Mouse (Mus musculus) C2C12 (cell line): Measurements from ENCODE around the gene Med11.

Experiments
- CEBPB ChIP-seq: IDR thresholded peaks from one replicate; pipeline ENCODE4 v1.6.1; 2011; ENCODE audit warnings: low read depth, mild to moderate bottlenecking, control low read depth, moderate library complexity
- CTCF ChIP-seq: IDR thresholded peaks from one replicate; pipeline ENCODE4 v1.5.1; 2011; ENCODE audit not compliant: control insufficient read depth, insufficient read depth, insufficient read length
- FOSL1 ChIP-seq: IDR thresholded peaks from one replicate; pipeline ENCODE4 v1.8.0; 2011; ENCODE audit warnings: mild to moderate bottlenecking, low read length; ENCODE audit not compliant: poor library complexity, insufficient read depth, severe bottlenecking
- MAX ChIP-seq: IDR thresholded peaks from one replicate; pipeline ENCODE4 v1.6.1; 2011; ENCODE audit warnings: mild to moderate bottlenecking, control low read depth
- MYOG ChIP-seq: IDR thresholded peaks from one replicate; pipeline ENCODE4 v1.6.1; 2011; ENCODE audit not compliant: control insufficient read depth, insufficient read length; ENCODE audit errors: extremely low read depth
- USF1 ChIP-seq: IDR thresholded peaks from one replicate; pipeline ENCODE4 v1.6.1; 2011; ENCODE audit warnings: low read depth, mild to moderate bottlenecking, control low read depth, moderate library complexity

GRCm38 (mm10) chr11:70463970-70464369, 12.3 kb downstream of the Med11 start:
- no peak for TF ChIP-seq CTCF
- no peak for TF ChIP-seq MYOG
- TF ChIP-seq FOSL1: no peak
- TF ChIP-seq MAX: no peak
- TF ChIP-seq USF1: no peak
- TF ChIP-seq CEBPB: no peak
